ENCODE assay signal across 8 mouse cellular contexts in genomic region chr4:141794152-141794535, GRCm38 (mm10). TPM values are rescaled to one million over a fixed set of nuclear protein-coding genes. Genes with fewer than 3 reads are reported as not detected.
DNase-seq lines count a peak whose midpoint lies in the region; ATAC-seq and TF ChIP-seq lines count a peak whose summit lies in the region.

No protein-coding gene starts in this region.

- no peak for DNase-seq in lung, postnatal 14 days
- DNase-seq in forebrain, embryonic 10.5 days (ENCODE audit: extremely low spot score, low spot score): no peak
- no peak for DNase-seq in left cerebral cortex, postnatal 14 days (ENCODE audit: low spot score in 2 of 2)
- DNase-seq in layer of hippocampus, postnatal 36 days: no peak

- H3K36me3 ChIP-seq in lung, embryonic 15.5 days: no peaks in the 10 kb centered on the region; the same call in 1 of the 2 replicates
- H3K36me3 ChIP-seq in forebrain, embryonic 10.5 days (replicated peaks): peaks cover 30% of the 10 kb centered on the region
- H3K36me3 ChIP-seq in intestine, postnatal 0 days (ENCODE audit: control insufficient read depth, insufficient read depth): peaks cover 11% of the 10 kb centered on the region
- H3K36me3 ChIP-seq in neural tube, embryonic 14.5 days (ENCODE audit: control insufficient read depth, insufficient read depth, low read length): no peaks in the 10 kb centered on the region

- 4% methylated on average over 5 of the region's 5 CpGs for WGBS in lung, embryonic 15.5 days
- WGBS in forebrain, embryonic 10.5 days: 19% methylated on average over 5 of the region's 5 CpGs
- 7% methylated on average over 5 of the region's 5 CpGs for WGBS in intestine, postnatal 0 days
- WGBS in neural tube, embryonic 14.5 days: 15% methylated on average over 5 of the region's 5 CpGs

- TF ChIP-seq CTCF in intestine, postnatal 0 days (IDR thresholded peaks at IDR 0.05; ENCODE audit: low read depth): no peak

- peak overlapping the region; percentile 67 for H3K4me3 ChIP-seq in lung, embryonic 15.5 days
- peak overlapping the region; percentile 79 for H3K4me3 ChIP-seq in forebrain, embryonic 10.5 days
- peak overlapping the region; percentile 76 for H3K4me3 ChIP-seq in intestine, postnatal 0 days (ENCODE audit: low read depth, low read length)
- peak overlapping the region; percentile 45 for H3K4me3 ChIP-seq in neural tube, embryonic 14.5 days (ENCODE audit: low read depth, low read length)

- peak overlapping the region; percentile 66 for H3K9ac ChIP-seq in lung, embryonic 15.5 days
- H3K9ac ChIP-seq in intestine, postnatal 0 days (ENCODE audit: low read depth, low read length): peak overlapping the region; percentile 77
- peak overlapping the region; percentile 51 for H3K9ac ChIP-seq in neural tube, embryonic 14.5 days (replicated peaks; ENCODE audit: low read depth, low read length)

- peaks cover 31% of the 10 kb centered on the region for H3K4me1 ChIP-seq in lung, embryonic 15.5 days
- peaks cover 49% of the 10 kb centered on the region for H3K4me1 ChIP-seq in forebrain, embryonic 10.5 days
- peaks cover 7% of the 10 kb centered on the region; the same call in 1 of the 2 replicates for H3K4me1 ChIP-seq in intestine, postnatal 0 days (replicated peaks; ENCODE audit: control insufficient read depth, insufficient read depth, low read length)
- H3K4me1 ChIP-seq in neural tube, embryonic 14.5 days (ENCODE audit: control insufficient read depth, insufficient read depth, low read length): peaks cover 15% of the 10 kb centered on the region; the same call in 1 of the 2 replicates

- peak overlapping the region; percentile 95 for H3K27ac ChIP-seq in lung, embryonic 15.5 days
- H3K27ac ChIP-seq in forebrain, embryonic 10.5 days: peak overlapping the region; percentile 93
- H3K27ac ChIP-seq in intestine, postnatal 0 days (ENCODE audit: low read depth, low read length): peak overlapping the region; percentile 94
- H3K27ac ChIP-seq in neural tube, embryonic 14.5 days (ENCODE audit: low read depth, low read length): peak overlapping the region; percentile 84

- H3K4me2 ChIP-seq in lung, embryonic 15.5 days: peak overlapping the region; percentile 61
- peak overlapping the region; percentile 71 for H3K4me2 ChIP-seq in intestine, postnatal 0 days (replicated peaks; ENCODE audit: low read depth)
- H3K4me2 ChIP-seq in neural tube, embryonic 14.5 days (ENCODE audit: low read depth, low read length): peak overlapping the region; percentile 45

- no peak for ATAC-seq in lung, embryonic 15.5 days (ENCODE audit: borderline replicate concordance, extremely low read depth, low FRiP score, low TSS enrichment)
- no peak for ATAC-seq in intestine, postnatal 0 days
- ATAC-seq in neural tube, embryonic 14.5 days (ENCODE audit: low read depth): no peak
- ATAC-seq in activated CD4-positive, CD25-positive, alpha-beta regulatory T cell, adult 4 months: no peak

- intact Hi-C loops in left cerebral cortex, postnatal 14 days (cut with DNase I): no loop called here

- H3K27me3 ChIP-seq in lung, embryonic 15.5 days: no peaks in the 10 kb centered on the region
- no peaks in the 10 kb centered on the region for H3K27me3 ChIP-seq in forebrain, embryonic 10.5 days (ENCODE audit: poor library complexity, severe bottlenecking)
- H3K27me3 ChIP-seq in intestine, postnatal 0 days (replicated peaks; ENCODE audit: control insufficient read depth, insufficient read depth, low read length): no peaks in the 10 kb centered on the region
- no peaks in the 10 kb centered on the region for H3K27me3 ChIP-seq in neural tube, embryonic 14.5 days (ENCODE audit: control insufficient read depth, insufficient read depth, low read length)

- H3K9me3 ChIP-seq in lung, embryonic 15.5 days: no peaks in the 10 kb centered on the region
- H3K9me3 ChIP-seq in forebrain, embryonic 10.5 days: no peaks in the 10 kb centered on the region
- H3K9me3 ChIP-seq in intestine, postnatal 0 days (ENCODE audit: control insufficient read depth): no peaks in the 10 kb centered on the region
- no peaks in the 10 kb centered on the region for H3K9me3 ChIP-seq in neural tube, embryonic 14.5 days (ENCODE audit: control insufficient read depth, low read length)

RNA-seq across cellular contexts. Expression of gene Casp9, which starts 0.7 kb away (rescaled TPM):
- polyA plus RNA-seq in lung, embryonic 15.5 days (2015; fragmentation: Nextera tagmentation; extraction: Ambion mirVana): 24.0 and 24.1 TPM in 2 replicates
- 23.4 and 24.8 TPM in 2 replicates for polyA plus RNA-seq in forebrain, embryonic 10.5 days (2016; fragmentation: Nextera tagmentation; extraction: Ambion mirVana)
- 13.4 and 15.7 TPM in 2 replicates for polyA plus RNA-seq in intestine, postnatal 0 days (2015; fragmentation: Nextera tagmentation; extraction: Ambion mirVana)
- polyA plus RNA-seq in neural tube, embryonic 14.5 days (2014; fragmentation: Nextera tagmentation; extraction: Ambion mirVana): 17.3 and 18.2 TPM in 2 replicates
- 10 to 100 TPM; 19.4 to 21.8 TPM for total RNA-seq in left cerebral cortex, postnatal 14 days (2021)
- total RNA-seq in layer of hippocampus, postnatal 36 days (2021): 10 to 100 TPM; 19.9 to 21.1 TPM
- polyA plus RNA-seq in activated CD4-positive, CD25-positive, alpha-beta regulatory T cell, adult 4 months (2017; shearing (Covaris generic)): 1 to 10 TPM; 6.9 to 7.4 TPM

RNA-seq across cellular contexts. Expression of gene Dnajc16, which starts 3.4 kb away (rescaled TPM):
- polyA plus RNA-seq in lung, embryonic 15.5 days (2015; fragmentation: Nextera tagmentation; extraction: Ambion mirVana): 4.4 and 4.9 TPM in 2 replicates
- 4.8 TPM in 2 replicates for polyA plus RNA-seq in forebrain, embryonic 10.5 days (2016; fragmentation: Nextera tagmentation; extraction: Ambion mirVana)
- polyA plus RNA-seq in intestine, postnatal 0 days (2015; fragmentation: Nextera tagmentation; extraction: Ambion mirVana): 3.3 and 3.9 TPM in 2 replicates
- 5.8 and 6.4 TPM in 2 replicates for polyA plus RNA-seq in neural tube, embryonic 14.5 days (2014; fragmentation: Nextera tagmentation; extraction: Ambion mirVana)
- total RNA-seq in left cerebral cortex, postnatal 14 days (2021): 10 to 100 TPM; 30.5 to 30.7 TPM
- 10 to 100 TPM; 43.3 to 45.0 TPM for total RNA-seq in layer of hippocampus, postnatal 36 days (2021)
- 1 to 10 TPM; 5.1 to 5.4 TPM for polyA plus RNA-seq in activated CD4-positive, CD25-positive, alpha-beta regulatory T cell, adult 4 months (2017; shearing (Covaris generic))

RNA-seq across cellular contexts. Expression of gene Cela2a, which starts 31.8 kb away (rescaled TPM):
- 2.1 TPM in 1 of 2 replicates, not detected in the other for polyA plus RNA-seq in lung, embryonic 15.5 days (2015; fragmentation: Nextera tagmentation; extraction: Ambion mirVana)
- polyA plus RNA-seq in forebrain, embryonic 10.5 days (2016; fragmentation: Nextera tagmentation; extraction: Ambion mirVana): not detected in 2 replicates
- polyA plus RNA-seq in intestine, postnatal 0 days (2015; fragmentation: Nextera tagmentation; extraction: Ambion mirVana): 35.6 and 65.3 TPM in 2 replicates
- not detected in 2 replicates for polyA plus RNA-seq in neural tube, embryonic 14.5 days (2014; fragmentation: Nextera tagmentation; extraction: Ambion mirVana)
- total RNA-seq in left cerebral cortex, postnatal 14 days (2021): not detected
- total RNA-seq in layer of hippocampus, postnatal 36 days (2021): not detected
- 1 to 10 TPM in 1 of 2 experiments, not detected in 1; 1.0 TPM for polyA plus RNA-seq in activated CD4-positive, CD25-positive, alpha-beta regulatory T cell, adult 4 months (2017; shearing (Covaris generic))

RNA-seq across cellular contexts. Expression of gene Agmat, which starts 47.7 kb away (rescaled TPM):
- polyA plus RNA-seq in lung, embryonic 15.5 days (2015; fragmentation: Nextera tagmentation; extraction: Ambion mirVana): 0.20 and 0.26 TPM in 2 replicates
- not detected in 2 replicates for polyA plus RNA-seq in forebrain, embryonic 10.5 days (2016; fragmentation: Nextera tagmentation; extraction: Ambion mirVana)
- 106 and 109 TPM in 2 replicates for polyA plus RNA-seq in intestine, postnatal 0 days (2015; fragmentation: Nextera tagmentation; extraction: Ambion mirVana)
- polyA plus RNA-seq in neural tube, embryonic 14.5 days (2014; fragmentation: Nextera tagmentation; extraction: Ambion mirVana): not detected in 2 replicates
- total RNA-seq in left cerebral cortex, postnatal 14 days (2021): under 1 TPM in 1 of 2 experiments, not detected in 1; 0.40 TPM
- total RNA-seq in layer of hippocampus, postnatal 36 days (2021): under 1 TPM in 1 of 2 experiments, not detected in 1; 0.32 TPM
- polyA plus RNA-seq in activated CD4-positive, CD25-positive, alpha-beta regulatory T cell, adult 4 months (2017; shearing (Covaris generic)): not detected

RNA-seq across cellular contexts. Expression of gene Ctrc, which starts 52.0 kb away (rescaled TPM):
- polyA plus RNA-seq in lung, embryonic 15.5 days (2015; fragmentation: Nextera tagmentation; extraction: Ambion mirVana): not detected in 2 replicates
- polyA plus RNA-seq in forebrain, embryonic 10.5 days (2016; fragmentation: Nextera tagmentation; extraction: Ambion mirVana): not detected in 2 replicates
- not detected in 2 replicates for polyA plus RNA-seq in intestine, postnatal 0 days (2015; fragmentation: Nextera tagmentation; extraction: Ambion mirVana)
- polyA plus RNA-seq in neural tube, embryonic 14.5 days (2014; fragmentation: Nextera tagmentation; extraction: Ambion mirVana): not detected in 2 replicates
- total RNA-seq in left cerebral cortex, postnatal 14 days (2021): not detected
- total RNA-seq in layer of hippocampus, postnatal 36 days (2021): not detected
- not detected for polyA plus RNA-seq in activated CD4-positive, CD25-positive, alpha-beta regulatory T cell, adult 4 months (2017; shearing (Covaris generic))

Comparison
In these comparisons a context has a peak if more than half of its experiments do, and no peak if none do; other contexts are left out.
1. RNA of gene Cela2a, which starts 31.8 kb away (polyA plus RNA-seq): 35.6 to 65.3 TPM in intestine, postnatal 0 days; 1.0 TPM in activated CD4-positive, CD25-positive, alpha-beta regulatory T cell, adult 4 months, 2.1 TPM in lung, embryonic 15.5 days, not detected in neural tube, embryonic 14.5 days and not detected in forebrain, embryonic 10.5 days; every median in the first group is over 10 times any median in the second.
2. Peak in every context shown above with its lines, with median percentiles within 50 percentile points of each other: H3K27ac ChIP-seq, H3K4me2 ChIP-seq, H3K4me3 ChIP-seq and H3K9ac ChIP-seq.